Mouse (Mus musculus) olfactory bulb, adult 2 months (tissue): ENCODE measurements around the gene Spag16. TPM values are rescaled to one million over a fixed set of nuclear protein-coding genes. Genes with fewer than 3 reads are reported as not detected.
"Not testable (repeated sequence)": the region's sequence is repeated elsewhere in the genome, so short reads cannot be mapped to it uniquely, and the experiment has no call there.

ENCODE experiments used
- H3K27ac ChIP-seq: fragments of 200-500 bp; 2 replicates; pipeline ENCODE4 v1.5.1; 2012; ENCODE audit warnings: low read depth, low read length; ENCODE audit not compliant: insufficient read depth
- H3K4me1 ChIP-seq: fragments of 200-500 bp; 2 replicates; pipeline ENCODE4 v1.6.1; 2012; ENCODE audit warnings: low read length; ENCODE audit not compliant: control insufficient read depth, insufficient read depth
- H3K4me3 ChIP-seq: fragments of 200-500 bp; 2 replicates; pipeline ENCODE4 v1.5.1; 2012; ENCODE audit warnings: mild to moderate bottlenecking, low read depth, low read length, moderate library complexity; ENCODE audit not compliant: insufficient read depth
- CTCF ChIP-seq: fragments of 200-500 bp; IDR thresholded peaks from 2 replicates; pipeline ENCODE4 v1.5.1; 2012; ENCODE audit warnings: low read depth, mild to moderate bottlenecking, low read length, moderate library complexity; ENCODE audit not compliant: insufficient read depth
- POLR2A ChIP-seq: fragments of 200-500 bp; IDR thresholded peaks from 2 replicates; pipeline ENCODE4 v1.6.1; 2012; ENCODE audit warnings: mild to moderate bottlenecking, low read depth, low read length, moderate library complexity; ENCODE audit not compliant: insufficient read depth
- WGBS: fragments of 180-500 bp; shearing (Covaris S2); methylation state at CpG from one replicate; pipeline ENCODE4 v1.1.7; 2018; 5-methylcytosine and 5-hydroxymethylcytosine counted together
- polyA plus RNA-seq: library from polyadenylated mRNA; stranded (reverse); fragments of >200 nt; gene quantifications from 2 replicates; pipeline ENCODE4 v1.2.4, GENCODE M21; 2012; ENCODE audit warnings: low replicate concordance; ENCODE audit not compliant: missing spikeins, insufficient read depth, insufficient read length

Spag16 gene
- not detected in 2 replicates for polyA plus RNA-seq

DNA sequence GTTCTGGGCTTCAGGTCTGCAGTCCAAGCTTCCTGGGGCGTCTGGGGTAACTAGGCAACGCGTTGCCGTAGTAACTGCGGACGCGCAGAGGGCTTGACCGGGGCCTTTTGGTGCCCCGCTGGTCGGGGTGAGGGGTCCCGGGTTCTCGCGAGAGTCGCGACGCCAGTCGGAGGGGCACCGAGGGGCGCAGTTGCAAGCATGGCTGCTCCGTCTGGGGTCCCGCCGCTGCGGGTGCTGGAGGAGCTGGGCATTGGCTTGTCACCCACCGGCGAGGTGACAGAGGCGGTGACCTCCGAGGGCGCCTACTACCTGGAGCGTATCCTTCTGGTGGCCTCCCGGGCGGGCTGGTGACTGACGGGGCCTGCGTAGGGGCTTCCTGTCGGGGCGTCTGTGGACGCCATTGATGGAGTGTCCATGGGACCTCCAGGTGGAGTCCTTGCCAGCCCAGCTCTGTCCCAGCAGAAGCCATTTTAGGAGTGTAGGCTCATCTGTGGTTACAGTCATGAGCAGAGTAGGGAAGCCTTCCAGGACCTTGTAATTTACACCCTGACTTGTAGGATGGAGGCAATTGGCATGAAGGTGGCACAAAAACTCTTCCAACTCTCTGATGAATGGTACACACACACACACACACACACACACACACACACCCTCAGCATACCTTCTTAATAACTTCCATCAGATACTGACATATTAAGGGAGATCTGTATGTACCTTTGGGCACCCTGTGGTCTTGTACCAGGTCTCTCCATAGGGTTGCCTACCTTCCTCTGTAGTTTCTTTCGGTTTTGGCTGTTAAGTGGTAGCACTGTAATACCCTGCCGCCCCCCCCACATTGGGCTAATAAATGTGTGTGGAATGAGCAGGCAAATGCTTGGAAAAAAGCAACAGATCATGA, at the start of gene Spag16:
Gene Spag16, plus strand, starts transcription at position 165 of the 898 bp plus-strand sequence.
- no peak for TF ChIP-seq CTCF
- TF ChIP-seq POLR2A, result no peak
- no peak within 1 kb of the TSS for H3K27ac ChIP-seq
- peaks cover 5% of the 10 kb centered on the region; the same call in 1 of the 2 replicates for H3K4me1 ChIP-seq
- H3K4me3 ChIP-seq, result peak within 1 kb of the TSS; percentile 40
- 9% methylated on average over 38 of the region's 38 CpGs for WGBS

- 4% methylated on average over 6 of the region's 6 CpGs for WGBS
- no peak for TF ChIP-seq CTCF
- no peak for TF ChIP-seq POLR2A
- Histone ChIP-seq H3K27ac (no peak overlapping the region), H3K4me1 (no peaks in the 10 kb centered on the region), H3K4me3 (no peak overlapping the region)
Observed at GRCm38 (mm10) chr1:69785129-69785528, 41.6 kb upstream of the Spag16 start.

DNA sequence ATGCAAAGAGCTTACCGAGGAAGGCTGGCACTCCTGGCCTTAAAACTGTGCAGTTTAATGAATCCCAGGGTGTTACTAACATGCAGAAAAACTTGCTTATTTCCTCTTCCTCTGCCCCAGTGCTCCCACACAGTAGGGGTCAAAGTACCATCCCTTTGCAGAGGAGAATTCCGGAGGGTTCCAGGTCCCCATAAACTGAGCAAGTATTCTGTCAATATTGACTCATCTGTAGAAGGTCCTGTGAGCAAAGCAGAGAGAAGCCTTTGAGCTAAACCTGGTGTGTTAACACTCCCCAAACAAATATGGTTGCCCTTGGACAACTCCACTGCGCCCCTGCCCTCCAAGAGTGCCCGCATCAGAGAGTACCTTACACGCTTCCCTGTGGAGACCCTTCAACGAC, 40.1 kb upstream of the Spag16 start:
- Histone ChIP-seq H3K4me3 (no peak overlapping the region), H3K27ac (no peak overlapping the region), H3K4me1 (no peaks in the 10 kb centered on the region)
- TF ChIP-seq POLR2A, result no peak
- no peak for TF ChIP-seq CTCF
- 77% methylated on average over 6 of the region's 6 CpGs for WGBS

GRCm38 (mm10) chr1:69787379-69787778, 39.4 kb upstream of the Spag16 start:
- WGBS, result 81% methylated on average over 12 of the region's 12 CpGs
- H3K4me3 ChIP-seq, result no peak overlapping the region
- TF ChIP-seq POLR2A (no peak), CTCF (no peak)
- H3K27ac ChIP-seq, result no peak overlapping the region
- no peaks in the 10 kb centered on the region for H3K4me1 ChIP-seq

DNA sequence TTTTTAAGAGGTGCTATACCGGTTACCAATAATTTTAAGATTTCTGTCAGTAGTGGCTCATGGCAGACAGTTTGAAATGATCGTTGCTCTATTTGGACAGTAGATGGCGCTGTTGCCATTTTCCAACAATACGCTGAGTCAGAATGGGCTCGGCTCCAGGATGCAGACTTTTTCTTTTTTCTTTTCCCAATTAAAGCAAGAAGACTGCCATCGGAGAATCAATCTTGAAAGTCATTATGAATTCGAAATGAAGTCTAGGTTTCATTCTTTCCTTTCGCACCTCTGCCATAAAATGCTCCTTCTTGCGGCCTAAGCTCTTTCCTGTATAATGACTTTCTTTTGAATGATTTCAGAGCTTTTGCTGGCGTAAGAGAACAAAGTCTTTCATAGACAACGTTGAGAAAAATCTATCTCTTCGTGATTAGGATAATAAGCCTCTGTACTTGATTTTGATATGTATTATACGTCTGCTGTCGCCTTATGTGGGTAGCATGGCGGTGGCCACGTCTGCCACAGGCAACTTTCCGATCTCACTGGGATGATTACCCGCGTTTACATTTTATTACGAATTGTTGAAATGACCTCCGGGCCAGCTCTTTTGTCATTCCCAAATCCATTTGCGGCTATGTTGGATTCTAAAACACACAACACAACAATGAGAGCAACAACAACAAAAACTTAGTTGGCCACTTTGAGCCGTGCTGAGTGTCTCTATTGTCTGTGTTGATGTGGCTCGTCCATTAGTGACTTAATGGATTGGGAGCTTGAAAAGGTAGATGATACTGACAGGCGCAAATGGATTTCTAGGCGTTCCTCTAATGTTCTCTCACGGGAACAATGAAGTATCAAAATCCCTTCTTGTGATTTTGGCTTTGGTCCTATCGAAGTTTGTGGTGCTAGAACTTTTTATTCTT, 36.2 kb upstream of the Spag16 start:
- TF ChIP-seq POLR2A (no peak), CTCF (no peak)
- no peak overlapping the region for H3K27ac ChIP-seq
- peak overlapping the region; percentile 27 for H3K4me3 ChIP-seq
- WGBS, result 14% methylated on average over 28 of the region's 28 CpGs
- no peaks in the 10 kb centered on the region for H3K4me1 ChIP-seq

- TF ChIP-seq POLR2A, result no peak
- no peak for TF ChIP-seq CTCF
- Histone ChIP-seq H3K4me1 (no peaks in the 10 kb centered on the region), H3K27ac (no peak overlapping the region), H3K4me3 (no peak overlapping the region)
- WGBS, result 91% methylated on average over 7 of the region's 7 CpGs
Observed at GRCm38 (mm10) chr1:69798948-69799565, 27.7 kb upstream of the Spag16 start.

DNA sequence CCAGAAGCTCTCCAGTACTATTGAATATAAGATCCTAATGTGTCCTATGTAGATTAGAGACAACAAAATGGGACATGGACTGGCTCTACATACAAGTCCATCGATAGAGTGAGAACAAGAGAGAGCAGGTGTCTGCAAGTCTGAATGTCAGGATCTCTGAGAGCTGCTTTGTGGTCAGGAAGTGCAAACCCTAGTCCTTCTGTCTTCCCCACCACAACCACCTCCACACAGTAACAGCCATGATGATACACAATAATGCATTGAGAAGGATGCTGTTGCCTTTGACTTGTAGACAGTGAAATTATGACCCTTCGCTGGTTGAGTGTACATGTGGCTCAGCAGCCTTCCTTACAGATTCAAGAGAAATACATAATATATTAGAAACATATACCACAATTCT, 16.6 kb upstream of the Spag16 start:
- no peak for TF ChIP-seq POLR2A
- TF ChIP-seq CTCF, result no peak
- H3K4me3 ChIP-seq, result no peak overlapping the region
- H3K27ac ChIP-seq, result no peak overlapping the region
- WGBS, result 87% methylated on average over 2 of the region's 2 CpGs
- H3K4me1 ChIP-seq, result no peaks in the 10 kb centered on the region

DNA sequence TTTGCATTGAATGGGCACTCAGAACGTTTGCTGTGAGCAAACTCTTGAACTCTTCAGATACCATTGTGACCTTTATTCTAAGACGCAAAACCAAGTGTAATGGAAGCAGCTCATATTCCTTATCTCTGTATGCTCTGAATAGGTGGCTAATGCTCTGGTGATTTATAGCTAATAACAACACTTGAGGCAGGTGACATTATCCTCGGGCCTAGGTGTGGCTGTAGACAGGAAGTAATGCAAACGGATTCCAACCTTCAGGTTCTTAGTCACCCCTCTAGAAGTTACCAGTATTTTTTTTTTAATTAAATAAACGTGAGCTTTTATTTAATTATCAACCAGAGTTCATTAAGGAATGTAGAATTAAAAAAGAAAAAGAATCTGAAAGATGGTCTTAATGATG, 1.1 kb upstream of the Spag16 start:
- not testable (repeated sequence) for H3K27ac ChIP-seq, H3K4me1 ChIP-seq, H3K4me3 ChIP-seq
- 84% methylated on average over 5 of the region's 5 CpGs for WGBS

GRCm38 (mm10) chr1:69828872-69829479, 2.2 kb downstream of the Spag16 start:
- 75% methylated on average over 7 of the region's 7 CpGs for WGBS
- H3K4me1 ChIP-seq, result peaks cover 5% of the 10 kb centered on the region; the same call in 1 of the 2 replicates

More at GRCm38 (mm10) chr1:69828872-69829479, 2.2 kb downstream of the Spag16 start:
- H3K4me3 ChIP-seq, result no peak overlapping the region
- no peak for TF ChIP-seq CTCF
- no peak for TF ChIP-seq POLR2A
- H3K27ac ChIP-seq, result no peak overlapping the region
